Mouse (Mus musculus) skeletal muscle tissue, adult 2 months (tissue): Measurements from ENCODE around the gene Ttc7b.

ENCODE experiments used
- DNase-seq: peaks from one replicate; pipeline ENCODE4 v3.0.0-alpha.2; 2012; ENCODE audit warnings: low read depth, low spot score

Gene Ttc7b

GRCm38 (mm10) chr12:100447701-100448277 is 72.8 kb downstream of the Ttc7b start:
- no peak for DNase-seq

DNA sequence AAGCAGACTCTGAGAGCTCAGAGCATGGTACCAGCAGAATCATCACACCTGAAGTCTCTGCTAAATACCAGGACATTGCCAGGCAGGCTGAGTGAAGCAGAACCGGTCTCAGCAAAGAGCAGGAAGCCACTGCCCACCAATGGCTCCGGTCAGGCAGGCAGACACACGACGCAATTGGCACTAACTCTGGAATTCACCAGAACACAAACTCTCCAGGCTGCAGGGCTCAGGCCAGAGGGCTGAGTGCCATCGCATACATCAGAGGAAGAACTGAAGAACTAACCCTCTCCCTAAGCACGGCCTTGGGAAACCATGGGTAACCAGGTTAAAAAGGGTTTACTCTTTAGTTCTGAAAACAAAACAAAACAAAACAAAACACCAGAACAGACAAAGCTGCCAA is 73.5 kb downstream of the Ttc7b start:
- no peak for DNase-seq

- DNase-seq, result no peak
Measured at GRCm38 (mm10) chr12:100445686-100446085, 74.9 kb downstream of the Ttc7b start.

DNA sequence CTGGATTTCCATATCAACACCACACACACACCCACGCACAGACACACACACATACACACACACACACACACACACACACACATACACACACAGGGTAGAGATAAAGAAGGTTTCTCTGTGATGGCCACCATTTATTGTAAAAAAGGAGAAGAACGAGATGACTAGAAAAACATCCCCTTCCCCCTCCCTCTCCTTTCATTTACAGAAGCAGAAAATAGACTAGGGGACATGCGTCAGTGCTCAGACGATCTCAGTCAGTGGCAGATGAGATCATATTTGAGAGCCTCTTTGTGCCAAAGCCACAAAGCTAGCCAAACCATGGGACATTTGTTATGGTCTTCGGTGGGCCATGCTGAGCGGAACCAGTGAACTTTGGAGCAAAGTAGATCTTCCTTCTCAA is 75.4 kb downstream of the Ttc7b start:
- DNase-seq, result no peak

DNA sequence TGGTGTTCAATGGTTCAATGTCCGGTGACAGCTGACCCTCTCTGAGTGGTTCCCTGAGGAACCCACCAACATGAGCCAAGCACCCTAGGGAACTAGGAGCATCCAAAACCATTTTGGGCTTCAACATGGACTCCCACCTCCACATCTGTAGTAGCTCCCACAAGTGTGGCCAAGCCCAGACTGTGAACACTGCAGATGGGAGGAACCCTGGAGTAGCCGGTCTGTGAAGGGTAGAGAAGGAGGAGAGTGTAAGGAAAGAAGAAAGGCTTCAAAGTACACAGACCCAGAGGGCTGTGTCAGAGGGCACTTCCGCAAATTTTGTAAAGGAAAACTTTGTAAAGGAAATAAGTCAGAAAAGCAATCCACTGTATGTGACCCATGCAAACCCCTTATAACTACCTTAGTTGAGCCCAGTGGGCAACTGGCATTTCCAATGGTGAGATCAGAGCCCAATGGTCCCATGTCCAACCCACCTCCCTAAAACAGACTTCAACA is 75.9 kb downstream of the Ttc7b start:
- DNase-seq, result no peak

DNA sequence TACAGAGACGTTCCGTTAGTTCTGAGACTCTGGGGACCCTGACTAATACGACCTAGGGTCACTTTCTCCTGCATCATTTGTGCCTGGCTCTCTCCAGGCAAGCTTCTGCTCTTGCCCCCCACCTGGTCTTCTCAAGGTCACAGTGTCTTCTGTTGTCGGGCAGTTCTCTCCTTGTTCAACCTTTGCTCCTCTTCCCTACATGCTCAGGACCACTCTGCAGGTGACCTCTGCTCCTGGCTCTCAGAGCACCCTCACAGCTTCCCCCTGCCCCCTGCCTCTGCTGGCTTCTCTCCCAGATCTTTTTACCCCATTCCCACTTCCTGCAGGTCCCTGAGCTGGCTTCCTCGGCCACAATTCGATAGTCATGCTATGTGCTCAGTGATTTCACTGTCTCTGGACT is 77.2 kb downstream of the Ttc7b start:
- no peak for DNase-seq

DNA sequence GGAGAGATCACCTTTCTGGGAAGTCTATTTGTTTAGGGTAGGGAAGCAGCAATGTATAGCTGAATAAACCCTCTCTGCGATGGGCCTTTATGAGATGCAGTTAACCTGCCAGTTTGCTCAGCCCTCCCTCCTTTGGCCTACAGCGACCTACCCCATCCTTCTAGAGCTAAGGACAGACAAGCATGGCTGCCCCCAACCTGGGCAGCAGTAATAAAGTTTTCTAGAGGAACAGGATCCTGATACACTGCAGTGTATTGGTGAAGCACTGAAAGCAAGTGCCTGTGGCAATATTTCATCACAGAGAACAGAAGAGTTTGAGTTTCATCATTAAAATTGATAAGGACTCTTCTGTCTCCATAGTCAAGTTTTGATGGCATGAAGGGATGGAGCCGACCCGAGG is 79.0 kb downstream of the Ttc7b start:
- no peak for DNase-seq

- DNase-seq, result no peak
Measured at GRCm38 (mm10) chr12:100439883-100440282, 80.7 kb downstream of the Ttc7b start.

DNA sequence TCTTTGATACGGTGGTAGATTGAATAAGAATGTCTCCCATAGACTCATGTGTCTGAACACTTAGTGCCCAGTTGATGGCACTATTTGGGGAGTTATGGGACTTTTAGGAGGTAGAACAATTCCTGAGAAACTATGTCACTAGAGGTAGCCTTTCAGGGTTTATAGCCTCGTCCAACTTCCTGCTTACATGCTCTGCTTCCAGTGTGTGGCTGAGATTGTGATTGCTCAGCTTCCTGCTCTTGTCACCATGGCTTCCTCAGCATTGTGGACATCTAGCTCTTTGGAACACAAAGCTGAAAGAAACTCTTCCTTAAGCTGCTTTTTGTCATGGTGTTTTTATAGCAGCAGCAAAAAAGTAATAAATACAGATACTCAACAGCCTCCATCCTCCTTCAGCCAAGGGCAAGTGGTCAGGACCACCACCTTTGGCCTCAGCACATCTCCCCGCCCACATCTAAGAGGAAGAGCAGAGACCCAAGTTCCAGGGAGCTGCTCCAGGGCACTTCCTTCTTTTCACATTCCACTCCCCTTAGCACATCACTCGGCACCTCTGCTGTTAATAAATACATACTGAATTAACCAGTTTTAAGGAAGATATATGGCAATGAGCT is 81.4 kb downstream of the Ttc7b start:
- no peak for DNase-seq

GRCm38 (mm10) chr12:100438509-100438908 is 82.1 kb downstream of the Ttc7b start:
- DNase-seq, result no peak

- DNase-seq, result no peak
Measured at GRCm38 (mm10) chr12:100437862-100438261, 82.8 kb downstream of the Ttc7b start.

DNA sequence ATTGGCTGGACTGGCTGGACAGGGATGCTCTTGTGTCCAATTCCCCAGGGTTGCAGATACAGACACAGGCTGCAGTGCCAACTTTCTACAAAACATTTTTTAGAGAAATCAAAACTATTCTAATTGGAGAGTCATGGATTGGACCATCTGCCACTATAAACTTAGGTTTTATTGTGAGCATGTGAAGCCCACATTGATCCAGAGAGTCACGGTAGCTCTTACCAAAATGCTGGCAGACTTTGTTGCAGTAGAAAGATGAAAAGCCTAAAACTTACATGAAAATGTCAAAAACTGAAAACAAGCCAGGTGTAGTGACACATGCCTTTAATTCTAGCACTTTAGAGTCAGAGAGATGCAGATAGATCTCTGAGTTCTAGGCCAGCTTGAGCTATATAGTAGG is 84.9 kb downstream of the Ttc7b start:
- DNase-seq, result no peak

- no peak for DNase-seq
Measured at GRCm38 (mm10) chr12:100431830-100432229, 88.8 kb downstream of the Ttc7b start.

GRCm38 (mm10) chr12:100429414-100430114 is 91.1 kb downstream of the Ttc7b start:
- no peak for DNase-seq

DNA sequence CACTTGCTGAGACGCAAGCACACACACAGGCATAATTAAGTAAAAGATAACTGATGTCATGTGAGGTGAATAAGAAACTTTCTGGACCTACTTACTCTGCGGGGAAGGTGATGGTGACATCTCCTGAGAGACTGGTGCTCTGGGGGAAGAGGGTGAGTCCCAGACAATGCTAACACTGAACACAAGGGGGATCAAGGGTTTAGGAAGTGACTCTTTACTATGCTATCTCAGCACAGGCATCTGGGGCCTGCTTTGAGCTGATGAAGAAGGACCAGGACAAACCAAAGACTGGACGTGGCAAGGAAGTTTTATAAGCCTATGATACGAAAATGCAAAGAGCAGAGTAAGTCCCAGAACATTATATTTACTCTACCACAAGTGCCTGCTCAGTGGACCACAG is 92.4 kb downstream of the Ttc7b start:
- no peak for DNase-seq

DNA sequence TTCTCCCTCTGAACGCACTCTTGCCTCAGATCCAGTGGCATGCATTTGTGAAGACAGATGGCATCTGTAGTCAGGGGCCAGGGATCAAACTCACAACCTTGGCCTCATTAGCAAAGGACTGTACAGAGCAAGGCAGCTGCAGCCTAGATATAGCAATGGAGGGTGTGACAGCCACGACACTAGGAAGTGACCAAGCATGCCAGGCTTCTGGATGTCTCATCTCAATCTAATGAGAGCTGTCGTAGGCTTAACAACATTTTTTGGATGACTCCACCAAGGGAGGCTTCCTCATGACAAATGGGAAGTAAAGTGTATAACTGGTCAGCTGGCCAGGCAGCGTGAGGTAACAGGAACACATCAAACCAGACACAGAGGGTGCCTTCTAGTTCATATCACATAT is 94.4 kb downstream of the Ttc7b start:
- peak; percentile 60 for DNase-seq

- no peak for DNase-seq
Measured at GRCm38 (mm10) chr12:100425028-100425427, 95.6 kb downstream of the Ttc7b start.

DNA sequence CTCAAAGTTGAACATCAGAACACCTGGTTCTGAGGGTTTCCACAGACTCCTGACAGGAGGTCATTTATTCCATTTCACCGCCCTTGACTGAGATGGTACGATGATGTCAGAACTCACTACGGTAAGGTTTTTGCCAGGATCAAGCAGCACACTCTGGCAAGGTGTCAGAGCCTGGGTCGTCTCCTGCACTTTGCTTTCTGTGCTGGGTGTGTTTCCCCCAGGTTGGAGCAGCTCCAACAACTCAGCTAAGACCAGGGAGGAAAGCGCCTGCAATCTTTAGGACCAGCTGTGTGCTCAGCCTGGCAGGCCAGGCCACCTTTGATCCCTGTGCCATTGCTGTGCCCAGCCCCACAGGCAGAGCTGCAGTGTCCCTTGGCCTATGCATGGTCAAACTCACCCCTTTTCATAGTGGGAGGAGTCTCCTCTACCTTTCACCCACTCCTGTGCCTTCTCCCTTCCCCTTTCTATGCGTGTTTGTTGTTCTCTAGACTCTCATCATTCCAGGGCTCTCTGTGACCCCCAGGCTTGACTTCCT is 98.3 kb downstream of the Ttc7b start:
- DNase-seq, result no peak

GRCm38 (mm10) chr12:100421538-100421937 is 99.1 kb downstream of the Ttc7b start:
- peak; percentile 89 for DNase-seq

GRCm38 (mm10) chr12:100420903-100421302 is 99.7 kb downstream of the Ttc7b start:
- peak; percentile 48 for DNase-seq

DNA sequence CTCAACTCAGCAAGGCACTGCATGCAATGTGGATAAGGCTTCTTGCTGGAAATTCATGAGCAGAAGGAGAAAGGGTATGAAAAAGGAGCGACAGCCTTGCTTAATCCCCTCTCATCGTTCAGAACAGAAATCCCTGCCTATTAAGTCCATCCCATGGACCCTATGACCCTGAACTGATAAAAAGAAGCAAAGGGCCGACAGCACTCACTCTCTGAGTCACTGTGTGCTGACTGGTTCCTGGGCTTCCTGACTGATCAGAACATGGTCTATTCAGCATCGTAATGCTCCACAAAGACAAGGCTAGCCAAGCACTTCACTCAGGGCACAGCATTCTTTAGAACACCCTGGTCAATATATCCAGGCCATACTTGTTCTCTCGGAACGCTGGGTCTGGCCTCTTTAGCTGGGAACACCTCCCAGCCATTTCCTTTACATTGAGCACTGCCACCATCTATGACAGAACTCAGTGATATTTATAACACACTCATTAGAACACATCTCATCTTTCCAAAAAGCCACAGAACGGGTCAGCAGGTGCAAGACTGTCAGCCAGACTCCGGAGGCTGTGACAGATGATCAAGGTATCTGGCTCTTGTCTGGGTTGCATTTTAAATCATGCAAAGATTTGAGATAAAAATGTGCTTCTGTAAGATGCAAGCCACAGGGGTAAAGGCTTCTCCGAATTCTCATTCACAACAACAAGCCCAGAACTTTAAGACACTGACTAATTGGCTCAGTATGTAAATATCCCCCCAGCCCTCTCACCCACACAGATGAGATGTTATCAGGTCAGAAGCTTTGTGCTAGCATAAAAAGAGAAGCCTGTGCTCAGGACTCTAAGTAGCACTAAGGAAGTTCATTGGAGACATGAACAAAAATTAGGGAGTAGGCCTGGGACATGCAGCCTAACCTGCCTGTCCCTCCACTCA is 100.4 kb downstream of the Ttc7b start:
- DNase-seq, result peak; percentile 61

DNA sequence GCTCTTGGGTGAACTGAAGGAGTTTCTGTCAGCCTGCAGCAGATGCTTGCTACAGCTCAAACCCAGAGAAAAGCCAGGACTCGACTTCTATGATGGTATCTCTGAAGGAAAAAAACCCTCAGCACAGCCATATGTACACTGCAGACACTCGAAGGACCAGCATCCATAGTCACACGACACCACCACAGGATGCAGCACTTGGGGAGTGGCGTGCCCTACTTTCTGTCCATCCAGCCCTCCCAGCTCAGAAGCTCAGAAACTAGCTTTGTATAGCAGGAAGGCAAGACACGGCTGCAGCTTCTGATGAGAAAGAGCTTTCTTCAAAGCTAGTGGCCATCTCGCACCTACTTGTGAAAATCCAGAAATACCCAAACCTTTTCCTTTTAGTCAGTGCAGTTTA is 104.8 kb downstream of the Ttc7b start:
- no peak for DNase-seq
